Mouse (Mus musculus) c-Kit-positive CD71-negative TER-119-negative erythroid progenitor cells, embryonic 14.5 days (primary cell): Measurements from ENCODE around the gene Olfr656.
A peak's percentile ranks its signal among the peaks of the same experiment; 100 is the strongest.

ENCODE experiments used
- DNase-seq: peaks from one replicate; pipeline ENCODE4 v3.0.0-alpha.2; 2013; ENCODE audit warnings: low read depth

Gene Olfr656

GRCm38 (mm10) chr7:104613655-104614054 is at the start of gene Olfr656:
Gene Olfr656 (plus strand): TSS chr7:104613955.
- DNase-seq = no peak

GRCm38 (mm10) chr7:104577014-104577413 is 36.7 kb upstream of the Olfr656 start, which contains the start of gene Olfr653:
Gene Olfr653 (plus strand): TSS chr7:104577314.
- DNase-seq = no peak

- no peak for DNase-seq
These were observed 32.9 kb upstream of the Olfr656 start for GRCm38 (mm10) chr7:104580846-104581245.

- no peak for DNase-seq
These were observed 32.3 kb upstream of the Olfr656 start for GRCm38 (mm10) chr7:104581429-104581828.

- no peak for DNase-seq
These were observed 27.0 kb upstream of the Olfr656 start, which contains the start of gene Olfr654 for GRCm38 (mm10) chr7:104586725-104587124. Gene Olfr654 (plus strand): TSS chr7:104587025.

- no peak for DNase-seq
These were observed 25.5 kb upstream of the Olfr656 start for GRCm38 (mm10) chr7:104588274-104588673.

GRCm38 (mm10) chr7:104601679-104602078 is 12.1 kb upstream of the Olfr656 start, which contains the start of gene Olfr655:
Gene Olfr655 (minus strand): TSS chr7:104601779.
- no peak for DNase-seq

- DNase-seq = peak; percentile 37
These were observed 10.6 kb upstream of the Olfr656 start for GRCm38 (mm10) chr7:104603173-104603572.

- DNase-seq = no peak
These were observed 9.0 kb upstream of the Olfr656 start for GRCm38 (mm10) chr7:104604727-104605126.

- DNase-seq = no peak
These were observed 10.7 kb downstream of the Olfr656 start, which contains the start of gene Olfr657 for GRCm38 (mm10) chr7:104624494-104624893. Gene Olfr657 (plus strand): TSS chr7:104624794.

GRCm38 (mm10) chr7:104646841-104647482 is 33.2 kb downstream of the Olfr656 start, which contains the start of gene Olfr658:
Gene Olfr658 (minus strand): TSS chr7:104647305.
- peak; percentile 2 for DNase-seq

- no peak for DNase-seq
These were observed 52.7 kb downstream of the Olfr656 start, which contains the start of gene Olfr659 for GRCm38 (mm10) chr7:104666453-104666852. Gene Olfr659 (plus strand): TSS chr7:104666753.
